Mouse (Mus musculus) megakaryocyte, embryonic 14.5 days (primary cell): ENCODE data around the gene Vmn1r223. TPM values are rescaled to one million over a fixed set of nuclear protein-coding genes. Genes with fewer than 3 reads are reported as not detected.
"Not testable (repeated sequence)": the region's sequence is repeated elsewhere in the genome, so short reads cannot be mapped to it uniquely, and the experiment has no call there.

Source experiments
- H3K27me3 ChIP-seq: replicated peaks from 2 replicates; pipeline ENCODE3; 2012; ENCODE audit warnings: inconsistent platforms
- H3K36me3 ChIP-seq: replicated peaks from 2 replicates; pipeline ENCODE3; 2012; ENCODE audit warnings: low read length, inconsistent platforms, mixed read lengths
- H3K4me1 ChIP-seq: 2 replicates; pipeline ENCODE4 v1.6.1; 2012; ENCODE audit warnings: inconsistent platforms
- H3K4me3 ChIP-seq: replicated peaks from 2 replicates; pipeline ENCODE3; 2012; ENCODE audit warnings: moderate library complexity, mild to moderate bottlenecking, inconsistent platforms
- H3K9me3 ChIP-seq: 2 replicates; pipeline ENCODE4 v1.6.1; 2012; ENCODE audit warnings: inconsistent platforms
- FLI1 ChIP-seq: IDR thresholded peaks from 2 replicates; pipeline ENCODE4 v1.6.1; 2012; ENCODE audit warnings: low read length, inconsistent platforms, mixed read lengths
- GATA1 ChIP-seq: IDR thresholded peaks from 3 replicates; pipeline ENCODE4 v1.6.1; 2012; ENCODE audit warnings: mixed read lengths, low read length, inconsistent platforms, borderline replicate concordance
- polyA plus RNA-seq: library from polyadenylated mRNA; stranded (reverse); fragments of >175 nt; gene quantifications from 2 replicates; pipeline ENCODE4 v1.2.3, GENCODE M21; 2012; ENCODE audit warnings: low replicate concordance; ENCODE audit not compliant: insufficient read depth

Gene Vmn1r223
- polyA plus RNA-seq = not detected in 2 replicates

DNA sequence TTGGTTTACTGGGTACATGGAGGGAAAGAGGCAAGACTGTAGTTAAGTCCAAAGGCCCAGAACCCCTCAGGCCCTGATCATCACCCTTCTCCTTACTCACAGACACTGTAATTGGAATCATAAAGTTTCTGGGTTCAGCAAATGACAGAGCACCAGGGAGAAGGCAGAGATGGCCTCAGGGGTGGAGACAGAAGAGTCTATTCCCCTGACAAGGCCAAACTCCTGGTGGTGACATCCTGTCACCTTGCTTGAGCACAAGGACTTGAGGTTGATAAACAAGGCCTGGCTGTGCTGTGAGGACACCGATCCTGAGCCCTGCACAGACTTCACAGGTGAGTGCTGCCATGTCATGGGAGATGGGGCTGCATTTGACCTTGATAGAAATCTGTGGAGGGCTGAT is at the start of gene Vmn1r223:
Vmn1r223 (plus strand) TSS at position 301 of the 400 bp plus-strand sequence.
- H3K27me3 ChIP-seq, H3K4me3 ChIP-seq, H3K4me1 ChIP-seq, H3K36me3 ChIP-seq, H3K9me3 ChIP-seq: not testable (repeated sequence)

DNA sequence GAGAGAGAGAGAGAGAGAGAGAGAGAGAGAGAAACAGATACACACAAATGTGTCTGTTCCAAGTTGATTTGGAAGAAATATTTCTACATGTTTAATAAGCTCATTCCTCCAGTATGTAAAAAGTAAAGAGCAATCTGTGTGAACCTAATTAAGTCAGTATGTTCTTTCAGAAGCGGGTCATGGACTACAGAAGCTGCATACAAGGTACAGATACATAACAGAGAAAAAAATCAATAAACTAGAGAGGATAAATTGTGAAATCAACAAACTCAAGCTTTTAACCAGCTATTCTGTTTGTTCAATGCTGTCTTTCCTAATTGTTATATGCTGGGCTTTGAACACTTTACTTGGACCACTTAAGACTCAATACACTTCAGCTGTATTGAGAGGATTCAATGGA is 43.0 kb upstream of the Vmn1r223 start:
- not testable (repeated sequence) for H3K27me3 ChIP-seq, H3K4me1 ChIP-seq, H3K36me3 ChIP-seq, H3K9me3 ChIP-seq, H3K4me3 ChIP-seq

DNA sequence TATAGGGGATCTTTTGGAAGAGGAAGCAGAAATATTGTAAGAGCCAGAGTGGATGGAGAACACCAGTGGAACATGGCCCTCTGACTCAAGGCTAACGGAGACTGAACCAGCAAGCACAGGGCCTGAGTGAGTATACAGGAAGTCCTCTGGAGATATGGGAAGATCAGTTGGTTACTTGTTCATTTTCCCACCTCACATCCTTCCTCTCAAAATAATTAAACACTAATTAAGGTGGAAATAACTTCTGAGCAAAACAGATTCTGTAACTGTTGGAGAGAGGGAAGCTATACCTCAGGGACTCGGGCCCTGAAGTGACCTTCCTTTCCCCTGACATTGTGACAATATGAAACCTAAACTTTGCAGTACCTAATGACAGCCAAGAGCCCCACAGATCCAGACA is 33.1 kb upstream of the Vmn1r223 start, which contains the start of gene Vmn1r221:
Vmn1r221 (plus strand) TSS at position 301 of the 400 bp plus-strand sequence.
- not testable (repeated sequence) for H3K9me3 ChIP-seq, H3K27me3 ChIP-seq, H3K4me1 ChIP-seq, H3K4me3 ChIP-seq, H3K36me3 ChIP-seq

- not testable (repeated sequence) for H3K27me3 ChIP-seq, H3K36me3 ChIP-seq, H3K4me1 ChIP-seq, H3K9me3 ChIP-seq, H3K4me3 ChIP-seq
Measured at GRCm38 (mm10) chr13:23235847-23236246, 11.1 kb upstream of the Vmn1r223 start, which contains the start of gene Vmn1r222. Gene Vmn1r222, minus strand, starts transcription at chr13:23235947.

DNA sequence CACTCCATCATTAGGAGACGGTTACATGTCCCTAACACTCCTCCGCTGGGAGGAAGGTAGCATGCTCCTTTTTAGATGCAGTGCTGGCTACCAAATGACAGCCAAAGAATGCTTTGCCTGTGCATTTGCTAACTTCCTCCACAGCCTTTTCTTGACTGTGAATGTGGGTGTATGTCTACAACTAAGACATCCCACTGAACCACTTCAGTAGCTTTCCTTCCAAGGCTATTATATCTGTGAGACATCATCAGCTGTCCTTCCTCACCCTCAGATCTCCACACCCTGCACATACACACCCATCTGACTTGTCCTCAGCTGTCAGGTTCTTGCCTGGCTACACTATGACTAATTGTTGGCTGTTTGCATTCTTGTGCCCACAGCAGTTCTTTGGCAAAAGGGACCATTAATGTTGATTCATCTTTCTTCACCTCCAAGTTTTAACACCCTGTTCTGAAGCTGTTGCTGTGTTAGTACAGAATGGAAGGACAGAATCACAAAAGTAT is 11.7 kb downstream of the Vmn1r223 start:
- Histone ChIP-seq H3K9me3 (peaks cover 7% of the 10 kb centered on the region; the same call in 1 of the 2 replicates), H3K27me3 (no peaks in the 10 kb centered on the region), H3K36me3 (no peaks in the 10 kb centered on the region), H3K4me3 (peak overlapping the region; percentile 5), H3K4me1 (no peaks in the 10 kb centered on the region)
- TF ChIP-seq GATA1 = no peak
- no peak for TF ChIP-seq FLI1

DNA sequence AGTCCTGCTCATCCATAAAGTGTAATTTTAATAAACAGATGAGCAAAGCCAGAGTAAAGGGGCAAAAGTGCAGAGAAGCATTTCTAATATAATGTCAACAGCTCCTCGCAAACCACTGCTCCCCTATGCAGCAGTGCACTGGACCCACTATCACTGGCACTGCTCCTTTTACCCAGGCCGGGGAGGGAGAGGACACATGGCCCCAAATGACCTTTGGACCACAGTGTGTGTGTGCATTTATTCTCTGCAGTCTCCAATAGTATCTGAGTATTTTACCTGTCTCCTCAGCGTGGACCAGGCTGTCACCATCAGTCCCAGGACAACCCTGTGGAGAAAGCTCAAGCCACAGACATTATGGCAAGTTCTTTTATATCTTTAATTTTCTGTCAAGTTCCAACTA is 21.7 kb downstream of the Vmn1r223 start:
- H3K9me3 ChIP-seq, H3K27me3 ChIP-seq, H3K36me3 ChIP-seq, H3K4me1 ChIP-seq, H3K4me3 ChIP-seq: not testable (repeated sequence)

- H3K9me3 ChIP-seq = not testable (repeated sequence)
Measured at GRCm38 (mm10) chr13:23269127-23269526, 22.2 kb downstream of the Vmn1r223 start.

GRCm38 (mm10) chr13:23269681-23270080 is 22.7 kb downstream of the Vmn1r223 start:
- Histone ChIP-seq H3K4me3 (no peak overlapping the region), H3K36me3 (no peaks in the 10 kb centered on the region), H3K9me3 (peaks cover 4% of the 10 kb centered on the region; the same call in 1 of the 2 replicates), H3K4me1 (peaks cover 7% of the 10 kb centered on the region), H3K27me3 (peaks cover 8% of the 10 kb centered on the region)
- no peak for TF ChIP-seq GATA1
- TF ChIP-seq FLI1 = no peak

More at GRCm38 (mm10) chr13:23269127-23269526, 22.2 kb downstream of the Vmn1r223 start:
- H3K4me3 ChIP-seq, H3K27me3 ChIP-seq, H3K4me1 ChIP-seq, H3K36me3 ChIP-seq: not testable (repeated sequence)

DNA sequence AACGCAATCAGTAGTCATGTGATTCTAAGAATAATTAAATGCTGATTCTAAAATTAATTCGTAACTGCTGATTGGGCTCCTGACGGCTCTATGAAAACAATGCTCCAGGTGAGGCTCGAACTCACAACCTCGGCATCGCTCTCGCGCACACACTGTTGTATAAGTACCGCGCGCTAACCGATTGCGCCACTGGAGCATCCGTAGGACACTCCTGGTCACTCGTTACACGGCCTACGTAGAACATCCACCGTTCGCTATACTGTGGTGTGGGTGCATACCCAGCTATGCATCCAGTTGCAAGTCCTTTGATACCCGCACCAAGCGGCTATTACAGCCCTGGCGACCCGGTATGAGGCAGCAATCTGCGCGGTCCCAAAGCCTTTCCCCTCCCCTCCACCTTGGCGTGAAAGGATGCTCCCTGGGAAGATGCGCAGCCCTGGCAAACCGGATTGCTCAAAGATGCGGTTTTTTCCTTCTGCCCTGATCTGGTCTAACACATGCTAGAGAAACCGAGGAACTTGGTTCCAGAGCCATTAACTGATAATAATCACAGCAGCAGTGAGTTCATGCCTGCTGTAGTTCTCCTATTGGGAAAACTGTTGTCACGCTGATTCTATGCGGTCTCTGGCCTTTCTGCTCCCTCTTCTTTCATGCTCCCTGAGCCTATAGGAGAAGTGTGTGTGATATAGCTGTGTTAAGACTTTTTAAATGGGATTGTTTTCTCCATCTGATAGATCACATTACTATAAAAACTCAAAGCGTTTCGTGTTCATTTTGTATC is 23.6 kb downstream of the Vmn1r223 start:
- peaks cover 8% of the 10 kb centered on the region for H3K27me3 ChIP-seq
- peaks cover 7% of the 10 kb centered on the region for H3K4me1 ChIP-seq
- peaks cover 4% of the 10 kb centered on the region; the same call in 1 of the 2 replicates for H3K9me3 ChIP-seq
- TF ChIP-seq GATA1 = no peak
- no peak for TF ChIP-seq FLI1
- no peaks in the 10 kb centered on the region for H3K36me3 ChIP-seq
- H3K4me3 ChIP-seq = peak overlapping the region; percentile 84

GRCm38 (mm10) chr13:23279576-23279975 is 32.6 kb downstream of the Vmn1r223 start:
- peaks cover 5% of the 10 kb centered on the region for H3K27me3 ChIP-seq
- no peak overlapping the region for H3K4me3 ChIP-seq

GRCm38 (mm10) chr13:23279992-23280391 is 33.1 kb downstream of the Vmn1r223 start:
- TF ChIP-seq FLI1 (no peak), GATA1 (no peak)
- Histone ChIP-seq H3K36me3 (no peaks in the 10 kb centered on the region), H3K4me1 (peaks cover 8% of the 10 kb centered on the region), H3K27me3 (peaks cover 8% of the 10 kb centered on the region), H3K4me3 (no peak overlapping the region), H3K9me3 (peaks cover 7% of the 10 kb centered on the region; the same call in 1 of the 2 replicates)

More at GRCm38 (mm10) chr13:23279576-23279975, 32.6 kb downstream of the Vmn1r223 start:
- TF ChIP-seq GATA1 = no peak
- no peak for TF ChIP-seq FLI1
- Histone ChIP-seq H3K36me3 (no peaks in the 10 kb centered on the region), H3K4me1 (peaks cover 3% of the 10 kb centered on the region), H3K9me3 (peaks cover 7% of the 10 kb centered on the region; the same call in 1 of the 2 replicates)
